Mouse (Mus musculus) intestine, postnatal 0 days (tissue): ENCODE measurements at regions not wholly inside any gene's neighbourhood (a gene's known extent, or its start where the extent isn't known, plus 50 kb on each side); places are given as distances from the start of the nearest gene placed in this dataset.
A peak's percentile ranks its signal among the peaks of the same experiment; 100 is the strongest.
"Not testable (repeated sequence)": the region's sequence is repeated elsewhere in the genome, so short reads cannot be mapped to it uniquely, and the experiment has no call there.

ENCODE experiments used
- ATAC-seq: fragments of 200-750 bp; cut with Nextera tagmentation; 2 replicates; pipeline ENCODE4 v1.8.0; 2017; ENCODE audit warnings: mild to moderate bottlenecking, moderate TSS enrichment, moderate library complexity
- H3K27ac ChIP-seq: fragments of 300-500 bp; sonication (generic); 2 replicates; pipeline ENCODE4 v1.5.1; 2014; ENCODE audit warnings: mild to moderate bottlenecking, low read depth, low read length, moderate library complexity
- H3K27me3 ChIP-seq: fragments of 300-500 bp; sonication (generic); replicated peaks from 2 replicates; pipeline ENCODE4 v1.6.1; 2014; ENCODE audit warnings: low read length, mixed read lengths; ENCODE audit not compliant: control insufficient read depth, insufficient read depth
- H3K36me3 ChIP-seq: fragments of 300-500 bp; sonication (generic); 2 replicates; pipeline ENCODE4 v1.6.1; 2014; ENCODE audit warnings: mild to moderate bottlenecking, moderate library complexity; ENCODE audit not compliant: control insufficient read depth, insufficient read depth
- H3K4me1 ChIP-seq: fragments of 300-500 bp; sonication (generic); replicated peaks from 2 replicates; pipeline ENCODE4 v1.6.1; 2014; ENCODE audit warnings: antibody characterized with exemption, low read length, mixed read lengths; ENCODE audit not compliant: control insufficient read depth, insufficient read depth
- H3K4me2 ChIP-seq: fragments of 300-500 bp; sonication (generic); replicated peaks from 2 replicates; pipeline ENCODE4 v1.6.1; 2014; ENCODE audit warnings: low read depth, mild to moderate bottlenecking, moderate library complexity
- H3K4me3 ChIP-seq: fragments of 300-500 bp; sonication (generic); 2 replicates; pipeline ENCODE4 v1.5.1; 2014; ENCODE audit warnings: low read depth, low read length
- H3K9ac ChIP-seq: fragments of 300-500 bp; sonication (generic); 2 replicates; pipeline ENCODE4 v1.6.1; 2014; ENCODE audit warnings: mild to moderate bottlenecking, low read depth, low read length
- H3K9me3 ChIP-seq: fragments of 300-500 bp; sonication (generic); 2 replicates; pipeline ENCODE4 v1.6.1; 2016; ENCODE audit warnings: mixed run types; ENCODE audit not compliant: control insufficient read depth
- CTCF ChIP-seq: sonication (generic); IDR thresholded peaks from 2 replicates; pipeline ENCODE4 v1.5.1; 2016; ENCODE audit warnings: low read depth, mild to moderate bottlenecking, control low read depth, antibody characterized with exemption, moderate library complexity
- WGBS: fragments of 180-500 bp; shearing (Covaris S2); extraction: QIAGEN DNeasy Blood & Tissue Kit; methylation state at CpG from one replicate; pipeline ENCODE4 v1.1.7; 2014; 5-methylcytosine and 5-hydroxymethylcytosine counted together

DNA sequence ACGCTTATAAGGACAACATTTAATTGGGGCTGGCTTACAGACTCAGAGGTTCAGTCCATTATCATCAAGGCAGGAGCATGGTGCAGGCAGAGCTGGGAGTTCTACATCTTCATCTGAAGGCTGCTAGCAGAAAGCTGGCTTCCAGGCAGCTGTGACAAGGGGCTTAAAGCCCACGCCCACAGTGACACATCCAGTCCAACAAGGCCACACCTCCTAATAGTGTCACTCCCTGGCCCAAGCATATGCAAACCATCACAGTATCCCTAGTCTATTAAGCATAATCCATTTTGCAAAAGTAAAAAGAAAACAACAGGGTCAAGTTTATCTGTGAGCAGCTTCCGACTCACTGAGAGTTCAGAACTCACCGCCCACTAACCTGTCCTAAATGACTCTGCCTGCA, 153.8 kb downstream of the Gxylt1 start:
- WGBS = 76% methylated on average over 4 of the region's 4 CpGs
- TF ChIP-seq CTCF = no peak
- no peak for ATAC-seq
- H3K27me3 ChIP-seq = no peaks in the 10 kb centered on the region
- no peaks in the 10 kb centered on the region for H3K9me3 ChIP-seq
- no peak overlapping the region for H3K27ac ChIP-seq
- H3K4me2 ChIP-seq = no peak overlapping the region
- no peaks in the 10 kb centered on the region for H3K36me3 ChIP-seq
- H3K9ac ChIP-seq = no peak overlapping the region
- H3K4me3 ChIP-seq = no peak overlapping the region
- H3K4me1 ChIP-seq = no peaks in the 10 kb centered on the region

DNA sequence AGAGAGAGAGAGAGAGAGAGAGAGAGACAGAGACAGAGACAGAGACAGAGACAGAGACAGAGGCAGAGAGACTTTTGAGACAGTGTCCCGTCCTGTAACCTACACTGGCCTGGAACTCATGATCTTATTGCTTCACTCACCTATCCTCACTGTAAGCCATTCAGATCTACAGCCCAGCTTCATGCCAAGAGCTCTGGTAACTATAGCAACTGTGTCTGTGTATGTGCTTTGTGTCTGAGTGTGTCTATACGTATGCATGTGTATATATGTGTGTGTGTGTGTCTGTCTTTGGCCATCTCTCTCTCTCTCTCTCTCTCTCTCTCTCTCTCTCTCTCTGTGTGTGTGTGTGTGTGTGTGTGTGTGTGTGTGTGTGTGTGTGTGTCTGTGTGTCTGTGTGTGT, 157.2 kb downstream of the Gxylt1 start:
- not testable (repeated sequence) for H3K27me3 ChIP-seq, H3K9me3 ChIP-seq, H3K9ac ChIP-seq, H3K4me2 ChIP-seq, H3K4me3 ChIP-seq, ATAC-seq, H3K27ac ChIP-seq, H3K4me1 ChIP-seq, H3K36me3 ChIP-seq
- 76% methylated on average over 2 of the region's 2 CpGs for WGBS

DNA sequence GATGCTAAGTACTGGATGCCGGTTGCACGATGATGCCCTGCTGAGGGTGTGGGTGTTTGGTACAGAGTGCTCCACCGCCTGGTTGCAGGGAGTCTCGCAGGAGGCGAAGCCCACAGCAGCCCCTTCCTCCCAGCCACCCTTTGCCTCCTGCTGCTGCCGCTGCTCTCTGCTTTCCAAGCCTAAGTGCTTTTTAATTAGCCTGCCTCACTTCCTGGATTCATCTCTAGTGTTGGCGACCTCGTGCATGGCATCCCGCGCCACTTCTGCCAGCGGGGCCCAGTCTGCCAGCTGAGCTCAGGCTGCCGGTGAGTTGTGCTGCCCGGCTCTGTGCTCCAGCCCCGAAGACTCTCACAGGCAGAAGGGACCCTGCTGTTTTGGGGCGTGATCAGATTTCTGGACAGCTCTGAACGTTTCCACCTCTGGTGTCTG, 159.3 kb downstream of the Gxylt1 start:
- Histone ChIP-seq H3K4me3 (no peak overlapping the region), H3K27me3 (no peaks in the 10 kb centered on the region), H3K9me3 (no peaks in the 10 kb centered on the region), H3K36me3 (no peaks in the 10 kb centered on the region), H3K27ac (no peak overlapping the region), H3K4me1 (no peaks in the 10 kb centered on the region), H3K4me2 (peak overlapping the region; percentile 40), H3K9ac (no peak overlapping the region)
- TF ChIP-seq CTCF = peak; percentile 31; the same call in 1 of the 2 replicates
- ATAC-seq = no peak
- WGBS = 7% methylated on average over 16 of the region's 16 CpGs

DNA sequence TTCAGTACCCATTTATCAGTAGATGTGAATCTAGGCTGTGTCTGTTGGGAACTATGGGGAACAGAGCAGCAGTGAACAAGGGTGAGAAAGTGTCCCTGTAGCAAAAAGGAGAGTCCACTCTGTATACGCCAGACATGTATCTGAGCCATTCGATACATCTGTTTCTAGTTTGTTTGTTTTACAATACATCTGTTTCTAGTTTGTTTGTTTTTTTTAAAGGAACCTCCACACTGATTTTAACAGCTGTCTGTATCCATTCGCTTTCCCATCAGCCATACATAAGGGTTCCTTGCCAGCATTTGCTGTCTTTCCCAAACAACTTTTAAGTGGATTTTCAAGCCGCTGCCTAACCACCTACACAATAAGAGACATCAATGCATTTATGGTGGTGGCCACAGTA, 170.0 kb downstream of the Gxylt1 start:
- no peaks in the 10 kb centered on the region for H3K9me3 ChIP-seq
- no peak for ATAC-seq
- no peak overlapping the region for H3K27ac ChIP-seq
- 73% methylated on average over 4 of the region's 4 CpGs for WGBS
- H3K27me3 ChIP-seq = no peaks in the 10 kb centered on the region
- no peak overlapping the region for H3K4me2 ChIP-seq
- no peaks in the 10 kb centered on the region for H3K36me3 ChIP-seq
- no peak for TF ChIP-seq CTCF
- H3K9ac ChIP-seq = no peak overlapping the region
- H3K4me3 ChIP-seq = no peak overlapping the region
- H3K4me1 ChIP-seq = no peaks in the 10 kb centered on the region

DNA sequence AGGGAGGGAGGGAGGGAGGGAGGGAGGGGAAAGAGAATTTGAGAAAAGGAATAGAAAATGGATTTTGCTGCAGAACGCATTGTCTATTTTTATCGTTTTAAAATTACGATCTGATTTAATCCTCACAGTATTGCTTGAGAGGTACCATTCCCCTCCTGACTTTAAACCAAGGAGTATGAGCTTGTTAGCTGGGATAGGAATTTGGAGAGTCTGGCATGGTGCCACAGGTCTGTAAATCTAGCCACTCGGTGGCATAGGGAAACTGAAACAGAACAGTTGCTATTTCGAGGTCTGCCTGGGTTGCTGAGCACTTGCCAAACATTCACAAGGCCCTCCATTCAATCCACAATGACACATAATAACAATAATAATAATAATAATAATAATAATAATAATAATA, 171.6 kb downstream of the Gxylt1 start:
- Histone ChIP-seq H3K9ac (no peak overlapping the region), H3K4me2 (no peak overlapping the region), H3K4me1 (no peaks in the 10 kb centered on the region), H3K9me3 (no peaks in the 10 kb centered on the region), H3K27me3 (no peaks in the 10 kb centered on the region), H3K4me3 (no peak overlapping the region), H3K36me3 (no peaks in the 10 kb centered on the region), H3K27ac (no peak overlapping the region)
- WGBS = 66% methylated on average over 5 of the region's 5 CpGs
- ATAC-seq = no peak
- TF ChIP-seq CTCF = no peak

DNA sequence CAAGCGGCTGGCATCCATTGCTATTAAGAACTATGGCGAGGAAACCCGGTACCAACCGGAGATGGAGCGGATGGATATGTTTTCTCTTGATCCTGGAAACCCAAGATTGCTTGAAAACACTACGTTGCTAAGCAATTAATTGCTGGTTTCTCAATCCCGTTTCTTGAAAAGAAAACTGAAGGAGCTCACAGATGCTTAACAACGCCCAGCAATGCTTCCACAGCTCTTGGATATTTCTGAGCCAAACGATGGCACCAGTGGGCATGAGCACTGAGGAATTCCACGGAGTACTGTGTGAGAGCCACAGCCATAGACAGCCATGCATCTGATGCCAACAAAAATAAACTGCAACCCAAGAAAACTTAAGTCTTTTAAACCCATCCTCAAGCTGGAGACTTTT, 173.1 kb downstream of the Gxylt1 start:
- Histone ChIP-seq H3K9me3 (no peaks in the 10 kb centered on the region), H3K27me3 (no peaks in the 10 kb centered on the region), H3K27ac (no peak overlapping the region), H3K4me2 (no peak overlapping the region), H3K4me1 (no peaks in the 10 kb centered on the region), H3K4me3 (no peak overlapping the region), H3K36me3 (no peaks in the 10 kb centered on the region), H3K9ac (no peak overlapping the region)
- 89% methylated on average over 10 of the region's 10 CpGs for whole genome bisulfite sequencing
- no peak for ATAC-seq
- no peak for TF ChIP-seq CTCF

DNA sequence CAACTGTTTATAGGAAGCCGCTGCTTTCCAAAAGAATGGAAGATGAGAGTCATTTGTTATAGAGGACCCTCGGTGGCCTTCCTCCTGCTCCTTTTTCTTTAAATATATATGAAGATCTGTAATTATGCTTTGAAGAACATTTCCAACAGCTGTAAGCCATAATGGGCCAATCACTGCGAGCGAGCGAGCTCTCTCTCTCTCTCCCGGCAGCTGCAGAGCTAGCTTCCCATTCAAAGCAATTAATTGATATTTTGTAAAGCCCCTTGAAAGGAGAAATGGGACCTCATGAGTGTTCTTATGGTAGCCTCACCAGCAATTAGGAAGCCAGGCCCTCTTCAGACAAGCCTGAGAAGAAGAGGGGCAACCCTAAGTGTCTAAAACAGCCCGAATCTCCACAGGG, 174.1 kb downstream of the Gxylt1 start:
- Histone ChIP-seq H3K4me3 (no peak overlapping the region), H3K4me2 (no peak overlapping the region), H3K36me3 (no peaks in the 10 kb centered on the region), H3K27ac (no peak overlapping the region), H3K27me3 (no peaks in the 10 kb centered on the region), H3K9me3 (no peaks in the 10 kb centered on the region), H3K9ac (no peak overlapping the region), H3K4me1 (no peaks in the 10 kb centered on the region)
- no peak for ATAC-seq
- TF ChIP-seq CTCF = no peak
- 74% methylated on average over 7 of the region's 7 CpGs for WGBS
